Mouse (Mus musculus) forebrain, embryonic 14.5 days (tissue): ENCODE results near the gene Mrps16. TPM values are rescaled to one million over a fixed set of nuclear protein-coding genes. Genes with fewer than 3 reads are reported as not detected.

Experiments used
- ATAC-seq: fragments of 200-750 bp; cut with Nextera tagmentation; 2 replicates; pipeline ENCODE4 v1.8.0; 2017; ENCODE audit warnings: mild to moderate bottlenecking, moderate library complexity
- DNase-seq: peaks from one replicate; pipeline ENCODE4 v3.0.0-alpha.2; 2015; ENCODE audit warnings: low spot score
- H3K27ac ChIP-seq: fragments of 300-500 bp; sonication (generic); 2 replicates; pipeline ENCODE4 v1.5.1; 2014; ENCODE audit warnings: low read depth, mild to moderate bottlenecking, control low read depth, low read length, moderate library complexity
- H3K27me3 ChIP-seq: fragments of 300-500 bp; sonication (generic); replicated peaks from 2 replicates; pipeline ENCODE4 v1.6.1; 2014; ENCODE audit warnings: low read length, control low read depth, mixed read lengths; ENCODE audit not compliant: control insufficient read depth, insufficient read depth
- H3K36me3 ChIP-seq: fragments of 300-500 bp; sonication (generic); 2 replicates; pipeline ENCODE4 v1.6.1; 2014; ENCODE audit warnings: low read length, control low read depth; ENCODE audit not compliant: control insufficient read depth, insufficient read depth
- H3K4me1 ChIP-seq: fragments of 300-500 bp; sonication (generic); 2 replicates; pipeline ENCODE4 v1.6.1; 2014; ENCODE audit warnings: antibody characterized with exemption, low read length, control low read depth; ENCODE audit not compliant: control insufficient read depth, insufficient read depth
- H3K4me2 ChIP-seq: fragments of 300-500 bp; sonication (generic); 2 replicates; pipeline ENCODE4 v1.6.1; 2014; ENCODE audit warnings: mild to moderate bottlenecking, control low read depth, low read length
- H3K4me3 ChIP-seq: fragments of 300-500 bp; sonication (generic); 2 replicates; pipeline ENCODE4 v1.5.1; 2014; ENCODE audit warnings: low read depth, low read length, control low read depth
- H3K9ac ChIP-seq: fragments of 300-500 bp; sonication (generic); 2 replicates; pipeline ENCODE4 v1.6.1; 2014; ENCODE audit warnings: mild to moderate bottlenecking, low read length, control low read depth, moderate library complexity
- H3K9me3 ChIP-seq: fragments of 300-500 bp; sonication (generic); replicated peaks from 2 replicates; pipeline ENCODE4 v1.6.1; 2016; ENCODE audit warnings: low read length, control low read depth, mixed read lengths; ENCODE audit not compliant: control insufficient read depth
- WGBS: fragments of 180-500 bp; shearing (Covaris S2); extraction: QIAGEN DNeasy Blood & Tissue Kit; methylation state at CpG from one replicate; pipeline ENCODE4 v1.1.7; 2014; 5-methylcytosine and 5-hydroxymethylcytosine counted together
- polyA plus RNA-seq: library from polyadenylated mRNA; unstranded; fragments of >200 nt; fragmentation: Nextera tagmentation; extraction: Ambion mirVana; gene quantifications from 2 replicates; pipeline ENCODE4 v1.2.1, GENCODE M21; 2014

Gene Mrps16
- 68.4 and 72.3 TPM in 2 replicates for polyA plus RNA-seq

DNA sequence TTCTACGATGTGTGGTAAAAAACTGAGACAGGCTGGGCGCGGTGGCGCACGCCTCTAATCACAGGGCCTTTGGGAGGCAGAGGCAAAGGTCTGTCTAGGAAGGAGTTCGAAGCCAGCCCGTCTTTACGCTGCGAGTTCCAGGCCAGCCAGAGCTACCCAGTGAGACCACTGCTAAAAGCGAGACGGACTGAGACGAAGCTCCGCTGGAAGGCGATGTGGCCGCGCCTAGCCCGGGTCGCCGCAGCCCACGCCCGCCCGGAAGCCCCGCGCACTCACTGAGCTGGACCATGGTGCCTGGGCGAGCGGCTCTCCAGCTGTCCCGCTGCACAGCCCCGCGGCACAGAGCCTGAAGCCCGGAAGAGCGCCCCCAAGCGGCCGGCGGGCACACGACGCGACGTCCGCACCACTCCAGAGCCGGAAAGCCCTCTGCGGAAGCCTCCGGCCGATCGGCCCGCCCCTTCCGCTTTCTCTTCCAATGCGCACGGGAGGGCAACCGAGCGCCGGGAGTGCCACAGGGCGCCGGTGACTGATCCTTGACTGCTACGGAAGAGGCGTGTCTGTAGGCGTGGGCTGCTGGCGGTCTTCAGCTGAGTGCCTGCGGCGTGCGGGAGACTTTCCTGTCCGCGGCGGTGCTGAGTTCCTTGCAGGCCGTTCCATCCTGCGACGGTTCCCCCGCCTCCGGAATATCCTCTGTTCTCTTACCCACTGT lies at the start of gene Mrps16:
Mrps16 (minus strand) TSS at position 430 of the 709 bp plus-strand sequence.
- no peaks in the 10 kb centered on the region for H3K4me1 ChIP-seq
- DNase-seq: peak; percentile 98
- peak within 1 kb of the TSS; percentile 77 for H3K27ac ChIP-seq
- H3K27me3 ChIP-seq: no peaks in the 10 kb centered on the region
- H3K9me3 ChIP-seq: no peaks in the 10 kb centered on the region
- H3K4me2 ChIP-seq: peak within 1 kb of the TSS; percentile 62
- ATAC-seq: peak; percentile 95
- H3K4me3 ChIP-seq: peak within 1 kb of the TSS; percentile 66
- peaks cover 16% of the 10 kb centered on the region for H3K36me3 ChIP-seq
- peak within 1 kb of the TSS; percentile 92 for H3K9ac ChIP-seq
- under 1% methylated on average over 68 of the region's 68 CpGs for WGBS

GRCm38 (mm10) chr14:20442252-20442651 lies 48.8 kb upstream of the Mrps16 start:
- Histone ChIP-seq H3K27me3 (no peaks in the 10 kb centered on the region), H3K9ac (no peak overlapping the region), H3K4me2 (no peak overlapping the region), H3K4me1 (no peaks in the 10 kb centered on the region), H3K27ac (no peak overlapping the region), H3K4me3 (no peak overlapping the region), H3K9me3 (no peaks in the 10 kb centered on the region), H3K36me3 (no peaks in the 10 kb centered on the region)
- no peak for ATAC-seq
- 72% methylated on average over 17 of the region's 17 CpGs for WGBS
- DNase-seq: no peak

DNA sequence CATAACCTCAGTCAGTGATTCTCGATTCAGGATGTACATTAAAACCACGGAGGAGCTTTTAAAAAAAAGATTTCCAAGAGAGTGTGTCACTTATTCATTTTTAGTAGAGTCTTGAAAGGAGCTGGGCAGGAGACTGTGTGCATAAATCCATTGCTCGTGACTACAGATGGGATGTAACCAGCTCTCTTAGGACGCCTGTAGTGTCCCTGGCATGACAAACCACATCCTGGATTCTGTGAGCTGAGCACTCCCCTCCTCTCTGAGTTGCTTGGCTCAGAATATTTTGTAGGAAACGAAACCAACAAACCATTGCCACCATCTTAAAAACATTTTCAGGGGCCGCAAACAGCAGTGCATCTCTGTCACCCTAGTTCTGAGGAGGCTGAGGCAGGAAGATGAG lies 43.5 kb upstream of the Mrps16 start:
- Histone ChIP-seq H3K9ac (no peak overlapping the region), H3K36me3 (no peaks in the 10 kb centered on the region), H3K4me3 (no peak overlapping the region), H3K27ac (no peak overlapping the region), H3K4me2 (no peak overlapping the region), H3K9me3 (no peaks in the 10 kb centered on the region), H3K4me1 (no peaks in the 10 kb centered on the region), H3K27me3 (no peaks in the 10 kb centered on the region)
- 78% methylated on average over 6 of the region's 6 CpGs for WGBS
- ATAC-seq (no peak), DNase-seq (no peak)

DNA sequence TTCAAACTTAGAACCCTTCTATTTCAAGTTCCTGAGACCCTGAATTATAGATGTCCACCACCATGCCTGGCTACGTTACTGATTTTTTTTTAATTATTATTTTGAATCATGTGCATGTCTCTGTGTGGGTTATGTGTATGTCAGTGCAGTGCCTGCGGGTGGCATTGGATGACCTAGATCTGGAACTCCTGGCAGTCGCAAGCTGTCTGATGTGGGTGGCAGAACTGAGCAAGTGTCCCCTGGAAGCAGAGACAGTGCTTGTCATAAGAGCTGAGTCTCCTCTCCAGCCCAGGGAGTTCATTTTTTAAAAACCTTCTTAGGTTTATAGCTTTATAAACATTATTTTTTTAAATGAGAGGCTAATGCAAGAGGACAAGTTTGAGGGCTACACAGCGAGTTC lies 39.0 kb upstream of the Mrps16 start:
- Histone ChIP-seq H3K27me3 (no peaks in the 10 kb centered on the region), H3K9ac (no peak overlapping the region), H3K4me2 (no peak overlapping the region), H3K4me1 (no peaks in the 10 kb centered on the region), H3K36me3 (no peaks in the 10 kb centered on the region), H3K9me3 (no peaks in the 10 kb centered on the region), H3K27ac (no peak overlapping the region), H3K4me3 (no peak overlapping the region)
- DNase-seq (no peak), ATAC-seq (no peak)
- WGBS: 91% methylated on average over 4 of the region's 4 CpGs

DNA sequence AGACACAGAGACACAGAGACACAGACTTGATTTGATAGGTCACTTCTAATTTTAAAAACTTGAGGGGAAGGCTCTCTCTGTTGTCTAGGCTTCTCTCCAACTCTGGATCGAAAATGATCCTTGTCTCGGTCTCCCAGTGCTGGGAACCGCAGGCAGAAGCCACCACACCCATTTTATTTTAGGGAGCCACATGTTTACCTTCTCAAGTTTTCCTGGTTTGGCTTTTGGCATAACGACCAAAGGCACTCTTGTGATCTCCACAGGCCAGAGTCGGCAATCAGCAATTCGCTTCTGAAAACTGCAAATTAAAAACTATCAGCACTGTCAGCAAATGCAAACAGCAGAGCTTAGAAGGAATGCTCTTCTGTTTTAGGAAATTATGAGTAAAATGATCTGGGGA lies 38.3 kb upstream of the Mrps16 start:
- Histone ChIP-seq H3K4me1 (no peaks in the 10 kb centered on the region), H3K4me2 (no peak overlapping the region), H3K4me3 (no peak overlapping the region), H3K9ac (no peak overlapping the region), H3K36me3 (no peaks in the 10 kb centered on the region), H3K9me3 (no peaks in the 10 kb centered on the region), H3K27me3 (no peaks in the 10 kb centered on the region), H3K27ac (no peak overlapping the region)
- DNase-seq (no peak), ATAC-seq (no peak)
- WGBS: 86% methylated on average over 6 of the region's 6 CpGs

DNA sequence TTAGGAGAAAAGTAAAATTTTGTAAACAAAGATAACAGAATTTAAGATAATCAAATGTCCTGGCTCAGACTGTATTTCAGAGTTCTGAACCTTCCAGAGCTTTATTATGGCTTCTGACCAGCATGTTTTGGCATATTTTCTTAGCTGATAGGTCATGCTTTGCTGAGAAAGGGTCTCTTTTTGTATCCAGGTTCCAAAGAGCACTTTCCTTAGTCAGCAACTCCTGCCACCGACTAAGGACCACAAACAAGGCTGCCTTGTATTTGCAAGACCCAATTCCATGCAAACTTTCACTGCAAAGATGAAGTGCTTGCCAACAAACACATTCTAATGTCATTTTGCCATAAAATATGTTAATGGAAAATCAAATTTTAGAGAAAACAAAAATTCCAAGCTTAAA lies 36.4 kb upstream of the Mrps16 start:
- no peaks in the 10 kb centered on the region for H3K36me3 ChIP-seq
- H3K9ac ChIP-seq: no peak overlapping the region
- H3K4me1 ChIP-seq: no peaks in the 10 kb centered on the region
- H3K27me3 ChIP-seq: no peaks in the 10 kb centered on the region
- WGBS: 53% methylated on average over 1 of the region's 1 CpGs
- ATAC-seq (no peak), DNase-seq (no peak)
- no peak overlapping the region for H3K4me2 ChIP-seq
- no peak overlapping the region for H3K27ac ChIP-seq
- no peaks in the 10 kb centered on the region for H3K9me3 ChIP-seq
- H3K4me3 ChIP-seq: no peak overlapping the region

GRCm38 (mm10) chr14:20428593-20428992 lies 35.2 kb upstream of the Mrps16 start:
- ATAC-seq (no peak), DNase-seq (no peak)
- no peak overlapping the region for H3K4me3 ChIP-seq
- H3K36me3 ChIP-seq: no peaks in the 10 kb centered on the region
- H3K9me3 ChIP-seq: no peaks in the 10 kb centered on the region
- no peaks in the 10 kb centered on the region for H3K27me3 ChIP-seq
- 39% methylated on average over 1 of the region's 1 CpGs for WGBS
- H3K4me1 ChIP-seq: no peaks in the 10 kb centered on the region
- no peak overlapping the region for H3K4me2 ChIP-seq
- no peak overlapping the region for H3K27ac ChIP-seq
- H3K9ac ChIP-seq: no peak overlapping the region

DNA sequence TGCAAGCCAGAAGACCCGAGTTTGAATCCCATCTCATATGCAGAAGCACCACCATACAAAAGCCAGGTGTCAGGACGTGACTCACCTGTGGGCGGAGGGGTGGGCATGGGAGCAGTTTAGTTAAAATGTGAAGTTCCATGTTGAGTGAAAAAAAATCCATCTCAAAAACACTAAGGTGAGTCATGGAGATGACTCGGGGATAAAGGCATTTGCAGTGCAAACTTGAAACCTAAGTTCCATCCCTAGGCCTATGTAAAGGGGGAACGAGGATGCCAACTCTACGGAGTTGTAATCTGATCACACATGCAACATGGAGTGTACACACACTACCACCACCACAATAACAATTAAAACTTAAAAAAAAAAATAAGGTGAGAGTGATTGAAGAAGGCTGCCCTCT lies 29.6 kb upstream of the Mrps16 start:
- Histone ChIP-seq H3K9ac (no peak overlapping the region), H3K9me3 (no peaks in the 10 kb centered on the region), H3K27me3 (no peaks in the 10 kb centered on the region), H3K4me2 (no peak overlapping the region), H3K27ac (no peak overlapping the region), H3K36me3 (no peaks in the 10 kb centered on the region), H3K4me3 (no peak overlapping the region), H3K4me1 (no peaks in the 10 kb centered on the region)
- ATAC-seq: no peak
- DNase-seq: no peak
- 89% methylated on average over 6 of the region's 6 CpGs for WGBS

DNA sequence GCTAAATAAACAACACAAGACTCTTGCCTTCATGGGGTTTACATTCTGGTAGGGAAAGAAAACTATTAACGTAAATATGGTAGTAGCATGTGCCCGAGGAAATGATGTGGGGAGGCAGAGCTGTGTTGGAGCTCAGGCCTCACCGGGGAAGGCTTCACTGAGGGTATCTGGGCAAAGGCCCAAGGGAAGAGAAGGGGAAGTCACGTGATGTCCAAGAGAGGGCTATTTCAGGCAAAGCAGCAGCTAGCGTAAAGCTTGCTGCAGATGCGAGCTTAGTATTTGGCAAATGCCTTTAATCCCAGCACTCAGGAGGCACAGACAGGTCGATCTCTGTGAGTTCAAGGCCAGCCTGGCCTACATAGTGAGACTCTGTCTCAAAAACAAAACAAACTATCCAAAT lies 28.8 kb upstream of the Mrps16 start:
- H3K4me1 ChIP-seq: no peaks in the 10 kb centered on the region
- no peak overlapping the region for H3K9ac ChIP-seq
- DNase-seq: peak; percentile 2
- H3K36me3 ChIP-seq: no peaks in the 10 kb centered on the region
- no peak for ATAC-seq
- H3K4me2 ChIP-seq: no peak overlapping the region
- no peaks in the 10 kb centered on the region for H3K9me3 ChIP-seq
- H3K4me3 ChIP-seq: no peak overlapping the region
- no peak overlapping the region for H3K27ac ChIP-seq
- 82% methylated on average over 7 of the region's 7 CpGs for WGBS
- H3K27me3 ChIP-seq: no peaks in the 10 kb centered on the region
